Mouse (Mus musculus) urinary bladder, postnatal 25 days (tissue): ENCODE measurements around the gene Gm28305.

Source experiments
- DNase-seq: peaks from one replicate; pipeline ENCODE4 v3.0.0; 2022; ENCODE audit warnings: low spot score

The Gm28305 gene

DNA sequence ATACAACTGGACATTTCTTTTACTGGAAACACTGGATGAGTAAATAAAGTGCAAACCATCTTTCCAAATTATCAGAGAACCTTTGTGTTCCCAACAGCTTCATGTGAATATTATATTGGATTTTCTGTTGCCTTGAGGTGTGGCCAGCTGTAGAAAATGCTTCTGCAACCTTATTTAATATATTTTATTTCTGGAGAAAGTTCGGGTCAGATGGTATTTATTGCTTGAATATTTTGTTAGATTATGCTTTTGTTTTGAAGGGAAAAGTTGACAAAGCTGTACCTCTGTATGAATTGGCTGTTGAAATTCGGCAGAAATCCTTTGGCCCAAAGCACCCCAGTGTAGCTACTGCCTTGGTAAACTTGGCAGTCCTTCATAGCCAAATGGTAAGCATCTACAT, at the start of gene Gm28305:
Gene Gm28305, plus strand, starts transcription at position 301 of the 400 bp plus-strand sequence.
- DNase-seq, result no peak

- DNase-seq, result peak; percentile 40
Measured at GRCm38 (mm10) chr9:103996496-103996895, 44.0 kb upstream of the Gm28305 start.

GRCm38 (mm10) chr9:104000601-104001000, 39.9 kb upstream of the Gm28305 start:
- no peak for DNase-seq

GRCm38 (mm10) chr9:104001921-104002859, 38.3 kb upstream of the Gm28305 start, which contains the start of gene Nphp3:
Gene Nphp3, plus strand, starts transcription at chr9:104002544.
- peak; percentile 98 for DNase-seq

DNA sequence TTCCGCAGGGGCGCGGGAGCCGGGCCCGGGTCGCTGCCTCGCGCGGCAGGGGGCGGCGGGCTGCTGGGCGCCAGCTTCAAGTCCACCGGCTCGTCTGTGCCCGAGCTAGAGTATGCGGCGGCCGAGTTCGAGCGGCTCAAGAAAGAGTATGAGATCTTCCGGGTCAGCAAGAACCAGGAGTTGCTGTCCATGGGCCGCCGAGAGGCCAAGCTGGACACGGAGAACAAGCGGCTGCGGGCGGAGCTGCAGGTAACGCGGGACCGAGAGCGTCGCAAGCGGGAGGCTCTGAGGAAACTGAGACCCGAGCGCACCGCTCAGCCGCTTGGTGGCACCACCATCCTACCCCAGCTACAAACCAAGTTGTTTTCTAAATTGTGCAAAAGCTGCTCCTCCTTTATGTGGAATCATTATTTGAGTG, 37.5 kb upstream of the Gm28305 start:
- peak; percentile 50 for DNase-seq

DNA sequence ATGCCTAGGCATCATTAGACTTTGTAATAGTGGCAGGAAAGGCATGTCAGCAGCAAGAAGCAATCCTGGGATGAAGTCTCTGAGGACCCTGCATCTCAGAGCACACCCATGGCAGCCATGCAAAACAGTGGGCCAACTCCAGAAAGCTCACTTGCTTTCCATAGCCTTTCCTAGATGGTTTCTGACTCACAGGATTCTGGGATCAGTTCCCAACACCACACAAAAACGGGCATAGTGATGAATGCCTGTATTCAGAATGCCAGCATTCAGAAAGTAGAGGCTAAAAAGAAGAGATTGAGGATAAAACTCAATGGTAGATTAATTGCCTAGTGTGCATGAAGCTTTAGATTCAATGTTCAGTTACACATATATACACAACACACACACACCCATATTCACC, 25.9 kb upstream of the Gm28305 start:
- DNase-seq, result no peak

GRCm38 (mm10) chr9:104021026-104021425, 19.4 kb upstream of the Gm28305 start:
- no peak for DNase-seq

DNA sequence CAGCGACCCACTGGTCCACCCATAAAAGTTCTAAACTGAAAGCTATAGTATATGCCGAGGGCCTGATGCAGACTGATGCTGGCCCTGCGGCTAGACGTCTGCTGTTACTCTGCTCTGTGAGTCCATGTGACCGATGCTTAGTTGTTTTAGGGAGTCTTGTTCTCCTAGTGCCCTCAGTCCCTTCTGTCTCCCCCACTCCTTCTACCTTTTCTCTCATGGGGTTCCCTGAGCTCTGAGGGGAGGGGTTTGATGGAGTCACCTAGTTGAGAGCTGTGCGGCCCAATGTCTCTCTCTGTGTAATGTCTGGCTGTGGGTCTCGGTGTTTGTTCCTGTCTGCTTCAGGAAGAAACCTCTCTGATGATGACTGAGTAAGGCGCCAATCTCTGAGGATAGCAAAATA, 13.3 kb upstream of the Gm28305 start:
- DNase-seq, result no peak

GRCm38 (mm10) chr9:104029861-104030260, 10.6 kb upstream of the Gm28305 start:
- no peak for DNase-seq

- no peak for DNase-seq
Measured at GRCm38 (mm10) chr9:104034231-104034630, 6.2 kb upstream of the Gm28305 start.

DNA sequence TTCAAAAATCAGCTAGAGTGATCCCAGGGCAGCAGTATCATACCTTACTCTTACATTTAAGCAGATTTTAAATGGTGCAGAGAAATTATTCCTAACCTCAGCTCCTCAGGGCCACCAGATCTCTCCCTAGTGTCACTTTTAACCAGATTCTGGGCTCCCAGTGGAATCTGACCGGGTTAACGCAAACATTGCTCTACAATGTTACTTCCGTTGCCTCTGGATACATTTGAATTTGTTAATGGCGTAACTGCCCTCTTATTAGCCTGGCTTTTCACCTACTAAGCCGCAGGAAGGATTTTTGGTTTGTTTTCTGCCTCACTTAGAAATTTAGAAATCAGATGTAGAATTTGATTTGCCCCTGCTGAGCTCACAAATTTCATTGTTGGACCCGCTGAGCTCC, 5.7 kb upstream of the Gm28305 start:
- DNase-seq, result no peak

GRCm38 (mm10) chr9:104035261-104036015, 5.0 kb upstream of the Gm28305 start:
- peak; percentile 75 for DNase-seq

- no peak for DNase-seq
Measured at GRCm38 (mm10) chr9:104038266-104038665, 2.2 kb upstream of the Gm28305 start.

DNA sequence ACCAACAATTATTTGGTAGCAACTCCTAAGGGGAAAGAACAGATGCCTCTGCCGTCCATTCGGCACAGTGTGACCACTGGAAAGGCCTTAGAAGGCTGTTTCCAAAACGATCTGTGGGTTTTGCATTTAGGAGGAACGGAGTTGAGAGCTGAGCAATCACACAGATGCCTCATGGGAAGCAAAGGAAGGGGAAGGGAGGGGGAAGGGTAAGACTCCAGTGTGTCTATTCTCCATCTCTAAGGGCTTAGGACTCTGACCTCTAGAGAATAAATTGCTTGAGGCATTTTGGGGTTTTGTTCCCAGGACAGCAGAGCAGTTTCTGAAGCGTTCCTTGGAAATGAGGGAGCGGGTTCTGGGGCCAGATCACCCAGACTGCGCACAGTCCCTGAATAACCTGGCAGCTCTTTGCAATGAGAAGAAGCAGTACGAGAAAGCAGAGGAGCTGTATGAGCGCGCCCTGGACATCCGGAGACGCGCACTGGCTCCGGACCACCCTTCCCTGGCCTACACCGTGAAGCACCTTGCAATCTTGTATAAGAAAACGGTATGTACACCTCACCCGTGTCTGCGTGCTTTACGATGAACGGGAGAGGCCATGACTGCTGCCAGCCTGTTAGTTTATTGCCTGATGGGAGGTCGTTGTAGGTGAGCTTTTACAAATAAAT, 1.3 kb upstream of the Gm28305 start:
- DNase-seq, result no peak

DNA sequence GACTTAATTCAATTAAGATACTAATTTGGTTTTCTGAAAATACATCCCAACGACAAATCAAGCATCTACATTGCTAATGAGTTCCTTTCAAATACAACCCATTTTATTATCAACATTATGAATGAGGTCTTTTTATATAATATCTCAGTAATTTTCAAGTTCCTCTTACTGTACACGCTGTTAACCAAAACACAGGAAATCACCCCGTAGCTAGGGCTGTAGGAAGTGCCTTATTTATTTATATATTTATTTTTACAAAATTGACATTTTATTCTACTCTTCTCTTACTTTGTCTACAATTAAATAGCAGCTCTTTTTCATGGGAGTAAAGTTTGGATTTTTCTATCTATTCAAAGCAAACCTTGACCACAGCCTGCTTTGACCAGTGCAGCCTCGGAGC, 720 bp upstream of the Gm28305 start:
- DNase-seq, result no peak

DNA sequence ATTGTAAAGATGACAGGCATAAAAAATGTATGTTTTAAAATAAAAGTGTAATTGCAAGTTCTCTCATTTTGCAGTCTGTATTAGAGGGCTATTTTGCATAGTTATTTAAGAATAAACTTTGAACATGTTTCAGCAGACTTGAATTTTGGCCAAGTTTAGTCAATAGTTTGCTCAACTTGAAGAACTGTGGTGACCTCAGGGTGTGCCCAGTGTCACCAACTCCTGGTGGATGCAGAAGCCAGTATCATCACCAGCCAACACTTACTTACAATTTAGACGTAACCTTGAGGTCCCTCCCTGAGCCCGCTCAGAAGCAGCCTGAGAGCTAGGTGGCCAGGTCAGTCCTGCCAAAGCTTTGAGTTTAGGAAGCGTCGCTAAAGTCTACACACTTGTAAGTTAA, 3.2 kb downstream of the Gm28305 start:
- DNase-seq, result no peak

DNA sequence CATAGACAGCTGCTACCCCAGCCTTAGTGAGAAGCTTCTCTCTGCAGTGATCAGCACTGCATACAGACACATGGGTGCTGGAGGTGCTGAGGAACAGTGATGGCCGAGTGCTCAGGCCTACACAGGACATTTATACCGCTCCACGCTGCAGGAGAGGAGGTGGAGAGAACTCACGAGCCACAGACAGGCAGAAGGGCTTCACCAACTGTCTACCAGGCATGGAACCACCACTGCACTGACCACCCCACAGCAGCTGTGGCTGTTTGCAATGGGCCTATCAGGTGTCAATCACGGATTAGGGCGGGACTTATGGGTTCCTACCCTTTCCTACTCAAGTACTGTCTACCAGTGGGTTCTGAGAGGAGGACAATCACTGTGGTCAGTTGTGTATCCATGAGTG, 10.6 kb downstream of the Gm28305 start:
- no peak for DNase-seq

DNA sequence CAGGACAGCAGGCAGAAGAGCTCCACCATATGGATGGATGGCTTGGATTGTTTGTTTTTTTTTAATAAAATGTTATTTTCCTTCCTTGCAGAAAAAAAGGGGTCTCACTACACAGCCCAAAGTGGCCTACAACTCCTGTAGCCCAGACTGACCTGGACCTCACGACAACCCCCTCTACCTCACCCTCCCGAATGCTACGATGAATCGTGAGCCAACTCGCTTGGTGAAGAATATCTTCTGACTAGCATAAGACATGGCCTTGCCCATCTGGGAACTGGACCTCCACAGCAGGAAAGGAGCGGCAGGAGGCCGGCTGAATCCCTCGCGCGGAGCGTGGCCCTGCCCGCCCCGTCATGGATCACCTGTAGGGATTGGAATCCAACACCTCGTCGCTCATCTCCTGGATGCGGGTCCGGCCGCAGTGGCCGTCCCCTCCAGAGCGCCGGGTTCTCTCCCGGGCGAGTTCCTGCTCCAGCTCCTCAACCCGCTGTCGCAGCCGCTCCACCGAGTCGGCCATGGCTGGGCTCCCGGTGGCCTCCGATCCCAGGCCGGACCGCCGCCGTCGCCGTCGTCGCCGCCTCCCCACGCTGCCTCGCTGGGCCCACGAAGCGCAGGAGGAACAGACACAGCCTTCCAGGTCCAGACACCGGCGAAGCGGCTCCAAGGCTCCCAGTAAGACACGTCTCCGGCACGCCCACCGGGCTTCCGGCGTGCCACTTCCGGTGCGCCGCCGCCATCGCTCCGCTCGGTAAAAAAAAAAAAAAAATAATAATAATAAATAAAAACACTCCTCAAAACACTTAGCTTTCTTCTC, 22.2 kb downstream of the Gm28305 start, which contains the start of gene Uba5:
Gene Uba5, minus strand, starts transcription at position 705 of the 814 bp plus-strand sequence.
- peak; percentile 64 for DNase-seq

- peak; percentile 76 for DNase-seq
Measured at GRCm38 (mm10) chr9:104063244-104063961, 22.9 kb downstream of the Gm28305 start, which contains the start of gene Acad11. Gene Acad11, plus strand, starts transcription at chr9:104063377.

- DNase-seq, result no peak
Measured at GRCm38 (mm10) chr9:104064571-104064970, 24.1 kb downstream of the Gm28305 start.

DNA sequence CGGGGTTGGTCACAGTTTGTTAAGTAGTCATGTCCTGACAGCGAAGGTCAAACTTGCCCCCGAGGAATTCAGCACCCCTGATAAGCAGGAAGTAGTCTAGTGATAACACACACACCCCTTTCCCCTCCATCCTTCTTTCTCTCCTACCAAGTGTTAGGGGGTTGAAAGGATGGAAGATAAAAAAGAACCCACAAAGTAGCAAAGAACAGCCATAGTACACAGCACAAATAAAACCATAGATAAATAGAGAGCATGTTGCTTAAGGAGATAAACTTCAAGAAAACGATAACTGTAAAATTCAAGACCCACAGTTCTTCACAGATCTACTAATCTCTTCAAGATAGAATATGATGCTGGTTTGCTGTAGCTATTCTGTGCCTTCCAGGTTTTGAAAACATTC, 29.8 kb downstream of the Gm28305 start:
- no peak for DNase-seq
